Mouse (Mus musculus): ENCODE results near the gene Hoxd13.

DNA sequence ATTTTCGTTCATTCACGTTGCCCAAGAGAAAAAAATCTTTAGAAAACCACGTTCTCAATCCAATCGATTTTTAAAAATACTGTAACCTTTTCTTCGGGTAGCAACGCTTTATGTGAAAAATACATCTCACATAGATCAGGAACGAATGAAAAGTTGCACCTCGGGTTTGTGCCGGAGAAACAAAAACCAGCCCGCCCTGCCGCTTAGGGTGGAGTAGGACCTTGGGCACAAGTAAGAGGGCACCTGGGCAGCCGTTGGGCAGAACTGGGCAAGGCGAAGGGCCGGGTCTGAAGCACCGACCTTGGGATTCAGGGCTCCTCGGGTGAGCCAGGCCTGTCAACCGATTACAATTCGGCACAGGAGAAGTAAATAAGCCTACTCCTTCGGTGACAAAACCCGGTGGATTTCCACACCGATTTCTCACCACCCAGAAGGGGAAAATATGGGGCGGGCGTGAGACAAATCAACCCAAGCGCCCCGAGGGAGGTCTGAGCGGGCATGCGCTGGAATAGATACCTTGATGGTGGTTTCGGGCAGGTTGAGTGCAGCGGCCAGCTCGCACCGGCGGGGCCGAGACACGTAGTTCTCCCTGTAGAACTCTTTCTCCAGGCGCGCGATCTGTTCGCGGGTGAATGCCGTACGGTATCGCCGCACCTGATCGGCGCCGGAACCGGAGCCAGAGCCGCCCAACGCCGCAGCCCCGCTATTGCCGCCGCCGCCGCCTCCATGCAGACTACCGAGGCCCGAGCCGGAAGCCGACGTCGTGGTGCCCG lies 10.7 kb upstream of the Hoxd13 start:
- TF ChIP-seq CTCF (IDR thresholded peaks at IDR 0.05; ENCODE audit: low read depth) (no peak), EP300 (IDR thresholded peaks at IDR 0.05; ENCODE audit: low read depth) (no peak)

Measured in liver, postnatal 0 days (tissue).